Mouse (Mus musculus): ENCODE results near the gene Hnrnpll. TPM values are rescaled to one million over a fixed set of nuclear protein-coding genes. Genes with fewer than 3 reads are reported as not detected.

Hnrnpll gene
- total RNA-seq (2014; rRNA removed), result 41.8 and 52.7 TPM in 2 replicates
- polyA plus RNA-seq (2015; fragmentation: Nextera tagmentation; extraction: Ambion mirVana), result 40.0 and 40.2 TPM in 2 replicates

- Histone ChIP-seq H3K36me3 (ENCODE audit: insufficient read depth, low read length) (no peaks in the 10 kb centered on the region), H3K27me3 (ENCODE audit: insufficient read depth, low read length) (no peaks in the 10 kb centered on the region), H3K27ac (peak within 1 kb of the TSS; percentile 100), H3K4me3 (ENCODE audit: low read length) (peak within 1 kb of the TSS; percentile 98), H3K9ac (replicated peaks; ENCODE audit: low read length) (peak within 1 kb of the TSS; percentile 98), H3K9me3 (ENCODE audit: low read length) (no peaks in the 10 kb centered on the region), H3K4me2 (ENCODE audit: low read depth, low read length) (peak within 1 kb of the TSS; percentile 87), H3K4me1 (ENCODE audit: insufficient read depth, low read length) (peaks cover 9% of the 10 kb centered on the region)
- TF ChIP-seq CTCF (IDR thresholded peaks at IDR 0.05; ENCODE audit: low read depth), result no peak
- ATAC-seq (peak; percentile 98), DNase-seq (ENCODE audit: low spot score) (peak; percentile 98)
- under 1% methylated on average over 92 of the region's 97 CpGs for WGBS
Observed at GRCm38 (mm10) chr17:80061783-80062619, at the start of gene Hnrnpll. Gene Hnrnpll (minus strand): TSS chr17:80062334.

GRCm38 (mm10) chr17:80105348-80105978 lies 43.3 kb upstream of the Hnrnpll start:
- WGBS, result 84% methylated on average over 10 of the region's 10 CpGs
- ATAC-seq, result no peak
- no peak for DNase-seq (ENCODE audit: low spot score)
- H3K27ac ChIP-seq, result no peak overlapping the region
- no peak overlapping the region for H3K9ac ChIP-seq (replicated peaks; ENCODE audit: low read length)
- H3K4me3 ChIP-seq (ENCODE audit: low read length), result no peak overlapping the region
- H3K4me2 ChIP-seq (ENCODE audit: low read depth, low read length), result no peak overlapping the region
- no peaks in the 10 kb centered on the region for H3K4me1 ChIP-seq (ENCODE audit: insufficient read depth, low read length)
- no peaks in the 10 kb centered on the region for H3K9me3 ChIP-seq (ENCODE audit: low read length)
- TF ChIP-seq CTCF (IDR thresholded peaks at IDR 0.05; ENCODE audit: low read depth), result no peak
- no peaks in the 10 kb centered on the region for H3K36me3 ChIP-seq (ENCODE audit: insufficient read depth, low read length)
- H3K27me3 ChIP-seq (ENCODE audit: insufficient read depth, low read length), result no peaks in the 10 kb centered on the region

- no peak for ATAC-seq
- no peak overlapping the region for H3K27ac ChIP-seq
- H3K4me2 ChIP-seq (ENCODE audit: low read depth, low read length), result no peak overlapping the region
- H3K27me3 ChIP-seq (ENCODE audit: insufficient read depth, low read length), result no peaks in the 10 kb centered on the region
- 88% methylated on average over 6 of the region's 6 CpGs for WGBS
- DNase-seq (ENCODE audit: low spot score), result no peak
- H3K9ac ChIP-seq (replicated peaks; ENCODE audit: low read length), result no peak overlapping the region
- H3K9me3 ChIP-seq (ENCODE audit: low read length), result no peaks in the 10 kb centered on the region
- TF ChIP-seq CTCF (IDR thresholded peaks at IDR 0.05; ENCODE audit: low read depth), result no peak
- no peaks in the 10 kb centered on the region for H3K36me3 ChIP-seq (ENCODE audit: insufficient read depth, low read length)
- peaks cover 7% of the 10 kb centered on the region; the same call in 1 of the 2 replicates for H3K4me1 ChIP-seq (ENCODE audit: insufficient read depth, low read length)
- no peak overlapping the region for H3K4me3 ChIP-seq (ENCODE audit: low read length)
Observed at GRCm38 (mm10) chr17:80099823-80100222, 37.7 kb upstream of the Hnrnpll start.

GRCm38 (mm10) chr17:80097221-80097620 lies 35.1 kb upstream of the Hnrnpll start:
- Histone ChIP-seq H3K27ac (no peak overlapping the region), H3K36me3 (ENCODE audit: insufficient read depth, low read length) (no peaks in the 10 kb centered on the region), H3K27me3 (ENCODE audit: insufficient read depth, low read length) (no peaks in the 10 kb centered on the region), H3K4me2 (ENCODE audit: low read depth, low read length) (no peak overlapping the region), H3K9me3 (ENCODE audit: low read length) (no peaks in the 10 kb centered on the region), H3K4me1 (ENCODE audit: insufficient read depth, low read length) (peaks cover 7% of the 10 kb centered on the region; the same call in 1 of the 2 replicates), H3K9ac (replicated peaks; ENCODE audit: low read length) (no peak overlapping the region), H3K4me3 (ENCODE audit: low read length) (no peak overlapping the region)
- ATAC-seq (no peak), DNase-seq (ENCODE audit: low spot score) (peak; percentile 41)
- 21% methylated on average over 2 of the region's 2 CpGs for WGBS
- TF ChIP-seq CTCF (IDR thresholded peaks at IDR 0.05; ENCODE audit: low read depth), result no peak

- WGBS, result 83% methylated on average over 8 of the region's 8 CpGs
Observed at GRCm38 (mm10) chr17:80096720-80097114, 34.6 kb upstream of the Hnrnpll start.

GRCm38 (mm10) chr17:80096043-80096719 lies 34.0 kb upstream of the Hnrnpll start:
- H3K36me3 ChIP-seq (ENCODE audit: insufficient read depth, low read length), result no peaks in the 10 kb centered on the region
- WGBS, result 13% methylated on average over 20 of the region's 20 CpGs
- 0 out of 2 replicates have a peak overlapping the region, but pooled peaks have one; percentile 22 for H3K27ac ChIP-seq

More at GRCm38 (mm10) chr17:80096720-80097114, 34.6 kb upstream of the Hnrnpll start:
- peaks cover 7% of the 10 kb centered on the region; the same call in 1 of the 2 replicates for H3K4me1 ChIP-seq (ENCODE audit: insufficient read depth, low read length)
- H3K4me3 ChIP-seq (ENCODE audit: low read length), result no peak overlapping the region
- H3K9ac ChIP-seq (replicated peaks; ENCODE audit: low read length), result no peak overlapping the region
- H3K9me3 ChIP-seq (ENCODE audit: low read length), result no peaks in the 10 kb centered on the region
- H3K4me2 ChIP-seq (ENCODE audit: low read depth, low read length), result no peak overlapping the region
- no peak for TF ChIP-seq CTCF (IDR thresholded peaks at IDR 0.05; ENCODE audit: low read depth)
- H3K27ac ChIP-seq, result no peak overlapping the region
- no peak for ATAC-seq
- H3K27me3 ChIP-seq (ENCODE audit: insufficient read depth, low read length), result no peaks in the 10 kb centered on the region
- H3K36me3 ChIP-seq (ENCODE audit: insufficient read depth, low read length), result no peaks in the 10 kb centered on the region
- no peak for DNase-seq (ENCODE audit: low spot score)

More at GRCm38 (mm10) chr17:80096043-80096719, 34.0 kb upstream of the Hnrnpll start:
- TF ChIP-seq CTCF (IDR thresholded peaks at IDR 0.05; ENCODE audit: low read depth), result no peak
- H3K4me2 ChIP-seq (ENCODE audit: low read depth, low read length), result peak overlapping the region; percentile 45
- 0 out of 2 replicates have a peak overlapping the region, but pooled peaks have one; percentile 24 for H3K9ac ChIP-seq (replicated peaks; ENCODE audit: low read length)
- peak overlapping the region; percentile 15 for H3K4me3 ChIP-seq (ENCODE audit: low read length)
- peaks cover 7% of the 10 kb centered on the region; the same call in 1 of the 2 replicates for H3K4me1 ChIP-seq (ENCODE audit: insufficient read depth, low read length)
- DNase-seq (ENCODE audit: low spot score), result peak; percentile 81
- H3K27me3 ChIP-seq (ENCODE audit: insufficient read depth, low read length), result no peaks in the 10 kb centered on the region
- H3K9me3 ChIP-seq (ENCODE audit: low read length), result no peaks in the 10 kb centered on the region
- ATAC-seq, result peak; percentile 92

Measured in hindbrain, postnatal 0 days (tissue).